Mouse (Mus musculus): ENCODE results near the gene Zfp512b. TPM values are rescaled to one million over a fixed set of nuclear protein-coding genes. Genes with fewer than 3 reads are reported as not detected.

The Zfp512b gene
- polyA plus RNA-seq, 1 experiment from 2014 or later, result 60.7 TPM

GRCm38 (mm10) chr2:181579681-181580080, 12.9 kb downstream of the Zfp512b start:
- Histone ChIP-seq H3K36me3 (ENCODE audit: control insufficient read depth, insufficient read depth, low read length) (peaks cover 2% of the 10 kb centered on the region; the same call in 1 of the 2 replicates), H3K27me3 (ENCODE audit: control insufficient read depth, insufficient read depth, low read length) (no peaks in the 10 kb centered on the region), H3K4me2 (ENCODE audit: low read depth, low read length, severe bottlenecking) (no peak overlapping the region), H3K27ac (ENCODE audit: low read depth, low read length) (no peak overlapping the region), H3K4me3 (ENCODE audit: low read depth, low read length) (no peak overlapping the region), H3K9me3 (ENCODE audit: control insufficient read depth, low read length) (no peaks in the 10 kb centered on the region), H3K9ac (ENCODE audit: low read length) (no peak overlapping the region), H3K4me1 (replicated peaks; ENCODE audit: control insufficient read depth, insufficient read depth, low read length) (peaks cover 4% of the 10 kb centered on the region; the same call in 1 of the 2 replicates)
- 84% methylated on average over 1 of the region's 1 CpGs for WGBS
- DNase-seq (ENCODE audit: low spot score) (peak; percentile 23), ATAC-seq (replicated peaks; ENCODE audit: low FRiP score) (no peak)

- H3K4me1 ChIP-seq (replicated peaks; ENCODE audit: control insufficient read depth, insufficient read depth, low read length), result peaks cover 4% of the 10 kb centered on the region; the same call in 1 of the 2 replicates
- no peaks in the 10 kb centered on the region for H3K27me3 ChIP-seq (ENCODE audit: control insufficient read depth, insufficient read depth, low read length)
- DNase-seq (ENCODE audit: low spot score) (peak; percentile 48), ATAC-seq (replicated peaks; ENCODE audit: low FRiP score) (no peak)
- H3K36me3 ChIP-seq (ENCODE audit: control insufficient read depth, insufficient read depth, low read length), result no peaks in the 10 kb centered on the region
- no peak overlapping the region for H3K9ac ChIP-seq (ENCODE audit: low read length)
- no peak overlapping the region for H3K4me2 ChIP-seq (ENCODE audit: low read depth, low read length, severe bottlenecking)
- no peak overlapping the region for H3K27ac ChIP-seq (ENCODE audit: low read depth, low read length)
- H3K4me3 ChIP-seq (ENCODE audit: low read depth, low read length), result no peak overlapping the region
- WGBS, result 81% methylated on average over 5 of the region's 5 CpGs
- no peaks in the 10 kb centered on the region for H3K9me3 ChIP-seq (ENCODE audit: control insufficient read depth, low read length)
Measured at GRCm38 (mm10) chr2:181578790-181579618, 13.6 kb downstream of the Zfp512b start.

- ATAC-seq (replicated peaks; ENCODE audit: low FRiP score) (no peak), DNase-seq (ENCODE audit: low spot score) (peak; percentile 41)
- peaks cover 4% of the 10 kb centered on the region; the same call in 1 of the 2 replicates for H3K4me1 ChIP-seq (replicated peaks; ENCODE audit: control insufficient read depth, insufficient read depth, low read length)
- H3K27me3 ChIP-seq (ENCODE audit: control insufficient read depth, insufficient read depth, low read length), result no peaks in the 10 kb centered on the region
- H3K9ac ChIP-seq (ENCODE audit: low read length), result no peak overlapping the region
- no peak overlapping the region for H3K27ac ChIP-seq (ENCODE audit: low read depth, low read length)
- H3K9me3 ChIP-seq (ENCODE audit: control insufficient read depth, low read length), result no peaks in the 10 kb centered on the region
- no peaks in the 10 kb centered on the region for H3K36me3 ChIP-seq (ENCODE audit: control insufficient read depth, insufficient read depth, low read length)
- H3K4me2 ChIP-seq (ENCODE audit: low read depth, low read length, severe bottlenecking), result no peak overlapping the region
- H3K4me3 ChIP-seq (ENCODE audit: low read depth, low read length), result no peak overlapping the region
- 87% methylated on average over 7 of the region's 7 CpGs for WGBS
Measured at GRCm38 (mm10) chr2:181577981-181578581, 14.5 kb downstream of the Zfp512b start.

- 83% methylated on average over 2 of the region's 2 CpGs for WGBS
- Histone ChIP-seq H3K27ac (ENCODE audit: low read depth, low read length) (no peak overlapping the region), H3K36me3 (ENCODE audit: control insufficient read depth, insufficient read depth, low read length) (no peaks in the 10 kb centered on the region), H3K4me1 (replicated peaks; ENCODE audit: control insufficient read depth, insufficient read depth, low read length) (peaks cover 4% of the 10 kb centered on the region; the same call in 1 of the 2 replicates), H3K9ac (ENCODE audit: low read length) (no peak overlapping the region), H3K27me3 (ENCODE audit: control insufficient read depth, insufficient read depth, low read length) (no peaks in the 10 kb centered on the region), H3K9me3 (ENCODE audit: control insufficient read depth, low read length) (no peaks in the 10 kb centered on the region), H3K4me3 (ENCODE audit: low read depth, low read length) (no peak overlapping the region), H3K4me2 (ENCODE audit: low read depth, low read length, severe bottlenecking) (no peak overlapping the region)
- ATAC-seq (replicated peaks; ENCODE audit: low FRiP score), result no peak
- peak; percentile 40 for DNase-seq (ENCODE audit: low spot score)
Measured at GRCm38 (mm10) chr2:181577126-181577525, 15.5 kb downstream of the Zfp512b start.

GRCm38 (mm10) chr2:181576613-181577012, 16.0 kb downstream of the Zfp512b start:
- no peaks in the 10 kb centered on the region for H3K9me3 ChIP-seq (ENCODE audit: control insufficient read depth, low read length)
- WGBS, result 86% methylated on average over 2 of the region's 2 CpGs
- no peak overlapping the region for H3K27ac ChIP-seq (ENCODE audit: low read depth, low read length)
- peaks cover 4% of the 10 kb centered on the region; the same call in 1 of the 2 replicates for H3K4me1 ChIP-seq (replicated peaks; ENCODE audit: control insufficient read depth, insufficient read depth, low read length)
- no peak for DNase-seq (ENCODE audit: low spot score)
- H3K36me3 ChIP-seq (ENCODE audit: control insufficient read depth, insufficient read depth, low read length), result no peaks in the 10 kb centered on the region
- no peak for ATAC-seq (replicated peaks; ENCODE audit: low FRiP score)
- H3K4me3 ChIP-seq (ENCODE audit: low read depth, low read length), result no peak overlapping the region
- H3K4me2 ChIP-seq (ENCODE audit: low read depth, low read length, severe bottlenecking), result no peak overlapping the region
- H3K9ac ChIP-seq (ENCODE audit: low read length), result no peak overlapping the region
- H3K27me3 ChIP-seq (ENCODE audit: control insufficient read depth, insufficient read depth, low read length), result no peaks in the 10 kb centered on the region

- H3K4me2 ChIP-seq (ENCODE audit: low read depth, low read length, severe bottlenecking), result no peak overlapping the region
- 93% methylated on average over 7 of the region's 7 CpGs for WGBS
- H3K9ac ChIP-seq (ENCODE audit: low read length), result no peak overlapping the region
- H3K27ac ChIP-seq (ENCODE audit: low read depth, low read length), result no peak overlapping the region
- H3K9me3 ChIP-seq (ENCODE audit: control insufficient read depth, low read length), result no peaks in the 10 kb centered on the region
- no peaks in the 10 kb centered on the region for H3K27me3 ChIP-seq (ENCODE audit: control insufficient read depth, insufficient read depth, low read length)
- H3K4me3 ChIP-seq (ENCODE audit: low read depth, low read length), result no peak overlapping the region
- no peaks in the 10 kb centered on the region for H3K4me1 ChIP-seq (replicated peaks; ENCODE audit: control insufficient read depth, insufficient read depth, low read length)
- ATAC-seq (replicated peaks; ENCODE audit: low FRiP score) (no peak), DNase-seq (ENCODE audit: low spot score) (peak; percentile 34)
- no peaks in the 10 kb centered on the region for H3K36me3 ChIP-seq (ENCODE audit: control insufficient read depth, insufficient read depth, low read length)
Measured at GRCm38 (mm10) chr2:181574921-181575545, 17.6 kb downstream of the Zfp512b start.

GRCm38 (mm10) chr2:181573961-181574360, 18.6 kb downstream of the Zfp512b start:
- Histone ChIP-seq H3K27ac (ENCODE audit: low read depth, low read length) (no peak overlapping the region), H3K4me1 (replicated peaks; ENCODE audit: control insufficient read depth, insufficient read depth, low read length) (no peaks in the 10 kb centered on the region), H3K36me3 (ENCODE audit: control insufficient read depth, insufficient read depth, low read length) (no peaks in the 10 kb centered on the region), H3K4me2 (ENCODE audit: low read depth, low read length, severe bottlenecking) (no peak overlapping the region), H3K27me3 (ENCODE audit: control insufficient read depth, insufficient read depth, low read length) (no peaks in the 10 kb centered on the region), H3K4me3 (ENCODE audit: low read depth, low read length) (no peak overlapping the region), H3K9me3 (ENCODE audit: control insufficient read depth, low read length) (no peaks in the 10 kb centered on the region), H3K9ac (ENCODE audit: low read length) (no peak overlapping the region)
- WGBS, result 90% methylated on average over 9 of the region's 9 CpGs
- DNase-seq (ENCODE audit: low spot score) (no peak), ATAC-seq (replicated peaks; ENCODE audit: low FRiP score) (no peak)

- Histone ChIP-seq H3K4me2 (ENCODE audit: low read depth, low read length, severe bottlenecking) (no peak overlapping the region), H3K27me3 (ENCODE audit: control insufficient read depth, insufficient read depth, low read length) (no peaks in the 10 kb centered on the region), H3K9me3 (ENCODE audit: control insufficient read depth, low read length) (no peaks in the 10 kb centered on the region), H3K36me3 (ENCODE audit: control insufficient read depth, insufficient read depth, low read length) (no peaks in the 10 kb centered on the region), H3K4me3 (ENCODE audit: low read depth, low read length) (no peak overlapping the region), H3K27ac (ENCODE audit: low read depth, low read length) (no peak overlapping the region), H3K4me1 (replicated peaks; ENCODE audit: control insufficient read depth, insufficient read depth, low read length) (no peaks in the 10 kb centered on the region), H3K9ac (ENCODE audit: low read length) (no peak overlapping the region)
- WGBS, result 93% methylated on average over 15 of the region's 15 CpGs
- no peak for ATAC-seq (replicated peaks; ENCODE audit: low FRiP score)
- peak; percentile 43 for DNase-seq (ENCODE audit: low spot score)
Measured at GRCm38 (mm10) chr2:181572921-181573920, 19.4 kb downstream of the Zfp512b start.

Measured in forebrain, embryonic 11.5 days (tissue).